Comparison of ENCODE assay signal across 8 mouse cellular contexts in the genomic region with DNA sequence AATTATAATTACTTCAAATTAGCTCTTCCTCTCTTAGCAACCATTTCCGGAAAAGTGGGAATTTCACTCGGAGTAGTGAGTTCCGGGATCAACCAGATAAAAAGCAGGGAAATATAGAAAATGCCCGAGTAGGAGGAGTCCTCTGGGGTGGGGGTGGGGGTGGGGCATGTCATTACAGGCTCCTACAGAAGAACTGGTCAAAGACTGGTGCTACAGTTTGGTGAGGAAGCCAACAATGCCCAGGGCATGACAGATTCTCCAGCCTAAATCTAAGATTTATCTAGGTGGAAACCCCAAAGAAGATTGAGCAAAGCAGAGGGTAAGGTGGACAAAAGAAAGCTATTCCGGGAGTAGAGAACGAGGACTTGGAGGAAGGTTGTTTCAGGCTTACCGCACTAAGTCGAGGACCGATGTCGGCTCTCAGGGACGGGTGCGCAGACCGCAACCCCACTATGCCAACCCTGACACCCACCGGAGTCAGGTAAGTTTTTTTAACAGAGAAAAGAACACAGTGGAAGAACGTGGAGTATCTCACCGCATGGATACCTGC. TPM values are rescaled to one million over a fixed set of nuclear protein-coding genes. Genes with fewer than 3 reads are reported as not detected.
DNase-seq lines count a peak whose midpoint lies in the region; ATAC-seq and TF ChIP-seq lines count a peak whose summit lies in the region.

No protein-coding gene starts in this region.

- peak overlapping the region; percentile 50 for H3K4me2 ChIP-seq in neural tube, embryonic 11.5 days (ENCODE audit: low read depth)
- peak overlapping the region; percentile 78 for H3K4me2 ChIP-seq in limb, embryonic 12.5 days

- no peak for DNase-seq in neural tube, embryonic 11.5 days (ENCODE audit: low spot score)
- DNase-seq in neural tube, embryonic 10.5 days (ENCODE audit: extremely low spot score, low spot score): no peak
- no peak for DNase-seq in retina, embryonic 14.5 days (ENCODE audit: low spot score)
- DNase-seq in frontal cortex, postnatal 10 days (ENCODE audit: low spot score in 2 of 2): no peak
- no peak for DNase-seq in ovary, postnatal 10 days (ENCODE audit: low spot score)

- H3K27ac ChIP-seq in neural tube, embryonic 11.5 days (ENCODE audit: low read depth, low read length): no peak overlapping the region
- peak overlapping the region; percentile 85 for H3K27ac ChIP-seq in embryonic fibroblast, embryonic 13.5 days (ENCODE audit: insufficient read depth, low read length)
- H3K27ac ChIP-seq in limb, embryonic 12.5 days: peak overlapping the region; percentile 78; the same call in 1 of the 2 replicates
- peak overlapping the region; percentile 59 for H3K27ac ChIP-seq in small intestine, adult 2 months (ENCODE audit: insufficient read depth, low read depth, low read length)

- peak overlapping the region; percentile 67 for H3K4me3 ChIP-seq in neural tube, embryonic 11.5 days (ENCODE audit: low read depth, low read length)
- peak overlapping the region; percentile 96 for H3K4me3 ChIP-seq in embryonic fibroblast, embryonic 13.5 days (ENCODE audit: insufficient read depth, low read length)
- H3K4me3 ChIP-seq in limb, embryonic 12.5 days (replicated peaks): peak overlapping the region; percentile 71
- H3K4me3 ChIP-seq in small intestine, adult 2 months (ENCODE audit: low read depth, low read length): peak overlapping the region; percentile 66

- ATAC-seq in neural tube, embryonic 11.5 days (ENCODE audit: insufficient read depth, low FRiP score, low TSS enrichment): 0 out of 2 replicates have a peak, but pooled peaks have one; percentile 36
- ATAC-seq in limb, embryonic 12.5 days (ENCODE audit: insufficient number of reproducible peaks, insufficient read depth, low FRiP score, low TSS enrichment, low read depth): no peak

- peak overlapping the region; percentile 62 for H3K9ac ChIP-seq in neural tube, embryonic 11.5 days (ENCODE audit: low read length)
- H3K9ac ChIP-seq in limb, embryonic 12.5 days (replicated peaks): peak overlapping the region; percentile 81

- no peak for TF ChIP-seq CTCF in embryonic fibroblast, embryonic 13.5 days (IDR thresholded peaks at IDR 0.05; ENCODE audit: borderline replicate concordance, insufficient read depth, low read length)
- no peak for TF ChIP-seq CTCF in small intestine, adult 2 months (IDR thresholded peaks at IDR 0.05; ENCODE audit: extremely low read depth, insufficient read length, insufficient replicate concordance, low read depth, low read length)

- WGBS in neural tube, embryonic 11.5 days: 2% methylated on average over 16 of the region's 16 CpGs
- 3% methylated on average over 16 of the region's 16 CpGs for WGBS in limb, embryonic 12.5 days
- under 1% methylated on average over 16 of the region's 16 CpGs for whole genome bisulfite sequencing in small intestine, adult 2 months

- peaks cover 6% of the 10 kb centered on the region for H3K36me3 ChIP-seq in neural tube, embryonic 11.5 days (ENCODE audit: control insufficient read depth, insufficient read depth, low read length)
- peaks cover 56% of the 10 kb centered on the region for H3K36me3 ChIP-seq in limb, embryonic 12.5 days
- H3K36me3 ChIP-seq in small intestine, adult 2 months (ENCODE audit: control insufficient read depth, insufficient read depth, low read length): peaks cover 32% of the 10 kb centered on the region

- TF ChIP-seq POLR2A in embryonic fibroblast, embryonic 13.5 days (IDR thresholded peaks at IDR 0.05; ENCODE audit: low read depth, low read length): peak; percentile 76; the same call in 1 of the 2 replicates
- TF ChIP-seq POLR2A in small intestine, adult 2 months (IDR thresholded peaks at IDR 0.05; ENCODE audit: low read depth, low read length): no peak; the same call in 1 of the 2 replicates

- H3K27me3 ChIP-seq in neural tube, embryonic 11.5 days (ENCODE audit: control insufficient read depth, insufficient read depth, low read length): no peaks in the 10 kb centered on the region
- H3K27me3 ChIP-seq in limb, embryonic 12.5 days: no peaks in the 10 kb centered on the region
- H3K27me3 ChIP-seq in small intestine, adult 2 months (ENCODE audit: control insufficient read depth, insufficient read depth, low read length): no peaks in the 10 kb centered on the region

- peaks cover 19% of the 10 kb centered on the region for H3K4me1 ChIP-seq in neural tube, embryonic 11.5 days (ENCODE audit: control insufficient read depth, insufficient read depth, low read length)
- H3K4me1 ChIP-seq in embryonic fibroblast, embryonic 13.5 days (ENCODE audit: control insufficient read depth, insufficient read depth, low read length): 0 out of 2 replicates have a peak, but pooled peaks cover 2% of the 10 kb centered on the region
- H3K4me1 ChIP-seq in limb, embryonic 12.5 days (replicated peaks): peaks cover 35% of the 10 kb centered on the region
- H3K4me1 ChIP-seq in small intestine, adult 2 months (ENCODE audit: control insufficient read depth, insufficient read depth, insufficient read length, low read length): no peaks in the 10 kb centered on the region; the same call in 1 of the 2 replicates

- no peaks in the 10 kb centered on the region for H3K9me3 ChIP-seq in neural tube, embryonic 11.5 days (ENCODE audit: control insufficient read depth, low read length)
- H3K9me3 ChIP-seq in limb, embryonic 12.5 days: no peaks in the 10 kb centered on the region

RNA-seq across cellular contexts. Expression of a gene that starts 0.3 kb away (rescaled TPM):
- 131 and 134 TPM in 2 replicates for polyA plus RNA-seq in neural tube, embryonic 11.5 days (2014; fragmentation: Nextera tagmentation; extraction: Ambion mirVana)
- 39.8 and 48.3 TPM in 2 replicates for polyA plus RNA-seq in embryonic fibroblast, embryonic 13.5 days (2011; ENCODE audit: insufficient read length, low read depth, missing spikeins)
- 80.1 and 90.2 TPM in 2 replicates for polyA plus RNA-seq in limb, embryonic 12.5 days (2016; fragmentation: Nextera tagmentation; extraction: Ambion mirVana)
- polyA plus RNA-seq in small intestine, adult 2 months (2012; rRNA removed): 27.1 and 33.5 TPM in 2 replicates

RNA-seq across cellular contexts. Expression of a gene that starts 18.1 kb away (rescaled TPM):
- 8.5 and 24.4 TPM in 2 replicates for polyA plus RNA-seq in neural tube, embryonic 11.5 days (2014; fragmentation: Nextera tagmentation; extraction: Ambion mirVana)
- polyA plus RNA-seq in embryonic fibroblast, embryonic 13.5 days (2011; ENCODE audit: insufficient read length, low read depth, missing spikeins): 7.8 and 16.1 TPM in 2 replicates
- polyA plus RNA-seq in limb, embryonic 12.5 days (2016; fragmentation: Nextera tagmentation; extraction: Ambion mirVana): 36.3 and 57.2 TPM in 2 replicates
- polyA plus RNA-seq in small intestine, adult 2 months (2012; rRNA removed): 10.0 and 19.1 TPM in 2 replicates

RNA-seq across cellular contexts. Expression of a gene that starts 18.1 kb away (rescaled TPM):
- polyA plus RNA-seq in neural tube, embryonic 11.5 days (2014; fragmentation: Nextera tagmentation; extraction: Ambion mirVana): 113 and 116 TPM in 2 replicates
- 33.4 and 33.6 TPM in 2 replicates for polyA plus RNA-seq in embryonic fibroblast, embryonic 13.5 days (2011; ENCODE audit: insufficient read length, low read depth, missing spikeins)
- 113 and 114 TPM in 2 replicates for polyA plus RNA-seq in limb, embryonic 12.5 days (2016; fragmentation: Nextera tagmentation; extraction: Ambion mirVana)
- 38.2 and 65.3 TPM in 2 replicates for polyA plus RNA-seq in small intestine, adult 2 months (2012; rRNA removed)

RNA-seq across cellular contexts. Expression of a gene that starts 37.1 kb away (rescaled TPM):
- 133 and 136 TPM in 2 replicates for polyA plus RNA-seq in neural tube, embryonic 11.5 days (2014; fragmentation: Nextera tagmentation; extraction: Ambion mirVana)
- 7.0 and 11.9 TPM in 2 replicates for polyA plus RNA-seq in embryonic fibroblast, embryonic 13.5 days (2011; ENCODE audit: insufficient read length, low read depth, missing spikeins)
- 111 and 116 TPM in 2 replicates for polyA plus RNA-seq in limb, embryonic 12.5 days (2016; fragmentation: Nextera tagmentation; extraction: Ambion mirVana)
- 2.3 and 4.4 TPM in 2 replicates for polyA plus RNA-seq in small intestine, adult 2 months (2012; rRNA removed)

RNA-seq across cellular contexts. Expression of a gene that starts 45.8 kb away (rescaled TPM):
- 41.4 and 41.5 TPM in 2 replicates for polyA plus RNA-seq in neural tube, embryonic 11.5 days (2014; fragmentation: Nextera tagmentation; extraction: Ambion mirVana)
- 43.3 and 48.7 TPM in 2 replicates for polyA plus RNA-seq in embryonic fibroblast, embryonic 13.5 days (2011; ENCODE audit: insufficient read length, low read depth, missing spikeins)
- 56.4 and 60.4 TPM in 2 replicates for polyA plus RNA-seq in limb, embryonic 12.5 days (2016; fragmentation: Nextera tagmentation; extraction: Ambion mirVana)
- 24.8 and 41.9 TPM in 2 replicates for polyA plus RNA-seq in small intestine, adult 2 months (2012; rRNA removed)
